Mouse (Mus musculus) E14TG2a.4 (cell line): ENCODE measurements around the gene Vwa3a.

ENCODE experiments used
- CTCF ChIP-seq: conservative IDR thresholded peaks from 2 replicates; pipeline ENCODE4 v1.5.1; 2014; ENCODE audit warnings: low read length
- NANOG ChIP-seq: IDR thresholded peaks from 2 replicates; pipeline ENCODE4 v1.6.1; 2014; ENCODE audit warnings: borderline replicate concordance, low read length, mixed read lengths
- POU5F1 ChIP-seq: IDR thresholded peaks from 2 replicates; pipeline ENCODE4 v1.6.1; 2014; ENCODE audit warnings: low read length, borderline replicate concordance

DNA sequence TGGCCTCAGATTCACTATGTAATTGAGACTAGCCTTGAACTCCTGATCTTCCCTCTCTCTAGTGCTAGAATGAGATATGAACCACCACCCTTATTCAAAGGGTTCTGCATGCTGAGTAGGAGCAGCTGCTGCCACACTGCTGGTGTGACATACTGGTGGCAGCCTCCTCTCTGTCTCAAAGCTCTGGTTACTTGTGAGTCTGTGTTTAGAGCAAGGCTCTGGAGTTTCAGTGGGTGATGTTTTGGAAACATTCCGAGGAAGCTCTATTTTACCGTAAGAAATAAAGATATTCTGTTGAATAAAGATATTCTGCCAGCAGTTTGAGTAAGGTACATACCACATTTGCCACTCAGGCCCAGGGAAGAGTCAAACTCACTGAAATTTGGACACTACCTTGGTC is 64.2 kb downstream of the Vwa3a start:
- no peak for TF ChIP-seq CTCF
- no peak for TF ChIP-seq POU5F1
- TF ChIP-seq NANOG = no peak
